9 mouse cellular contexts compared by ENCODE assay signal in the genomic region with DNA sequence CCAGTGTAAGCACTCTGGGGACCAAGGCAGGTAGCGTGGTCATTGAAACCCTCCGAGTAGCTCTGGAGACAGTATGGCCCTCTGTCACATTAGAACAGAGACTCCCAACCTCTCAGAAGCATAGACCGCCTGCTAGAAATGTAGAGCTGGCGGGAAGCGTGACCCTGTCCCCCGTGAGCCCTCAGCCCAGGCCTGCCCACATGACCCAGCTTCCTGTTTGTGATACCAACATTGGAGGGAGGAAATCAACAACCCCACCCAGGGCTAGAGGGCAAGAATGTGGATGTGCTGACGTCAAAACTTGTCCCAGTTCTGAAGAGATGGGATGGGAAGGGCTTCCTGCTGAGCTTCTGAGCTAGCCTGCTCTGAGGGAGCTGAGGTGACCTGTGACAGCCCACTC. TPM values are rescaled to one million over a fixed set of nuclear protein-coding genes. Genes with fewer than 3 reads are reported as not detected.
DNase-seq lines count a peak whose midpoint lies in the region; ATAC-seq and TF ChIP-seq lines count a peak whose summit lies in the region.
"Had no signal": no experiment of that assay in that cellular context is flagged by ENCODE, and none has a peak within 500 bp of the region (broad histone marks: within the 10 kb centered on the region; RNA-seq: fewer than 3 reads in every experiment).

No protein-coding gene starts in this region.

- no peaks in the 10 kb centered on the region for H3K4me1 ChIP-seq in spleen, adult 2 months (ENCODE audit: control insufficient read depth, insufficient read depth, insufficient read length)
- peaks cover 14% of the 10 kb centered on the region for H3K4me1 ChIP-seq in heart, embryonic 16.5 days (ENCODE audit: control insufficient read depth, insufficient read depth, low read length)
- H3K4me1 ChIP-seq in liver, embryonic 11.5 days (replicated peaks; ENCODE audit: control insufficient read depth, insufficient read depth, low read length): 0 out of 2 replicates have a peak, but pooled peaks cover 2% of the 10 kb centered on the region

- H3K9me3 ChIP-seq in heart, embryonic 16.5 days (replicated peaks; ENCODE audit: control insufficient read depth, low read length): no peaks in the 10 kb centered on the region
- H3K9me3 ChIP-seq in liver, embryonic 11.5 days (ENCODE audit: control insufficient read depth, low read length): no peaks in the 10 kb centered on the region

- peak overlapping the region; percentile 69 for H3K27ac ChIP-seq in spleen, adult 2 months (ENCODE audit: insufficient read depth, low read length)
- peak overlapping the region; percentile 46 for H3K27ac ChIP-seq in heart, embryonic 16.5 days (ENCODE audit: low read length)
- H3K27ac ChIP-seq in liver, embryonic 11.5 days (ENCODE audit: low read depth, low read length): peak overlapping the region; percentile 43
- H3K27ac ChIP-seq: macrophage had no signal

- no peak overlapping the region for H3K9ac ChIP-seq in heart, embryonic 16.5 days (ENCODE audit: low read length)
- no peak overlapping the region for H3K9ac ChIP-seq in liver, embryonic 11.5 days (ENCODE audit: low read depth, low read length)

- DNase-seq in spleen, adult 2 months (ENCODE audit: low read depth in 1 of 2, low spot score in 2 of 2): no peak
- DNase-seq in spleen, postnatal 4 days (ENCODE audit: low spot score in 2 of 2): no peak
- DNase-seq in liver, embryonic 11.5 days (ENCODE audit: low spot score): no peak
- no peak for DNase-seq in retina, embryonic 14.5 days (ENCODE audit: low spot score)
- no peak for DNase-seq in cerebellum, adult 11-12 months
- DNase-seq in frontal cortex, postnatal 25 days (ENCODE audit: low spot score in 2 of 2): no peak
- DNase-seq in left cerebral cortex, postnatal 4 days: no peak

- H3K36me3 ChIP-seq in spleen, adult 2 months (ENCODE audit: control insufficient read depth, insufficient read depth, low read length): no peaks in the 10 kb centered on the region
- H3K36me3 ChIP-seq in heart, embryonic 16.5 days (ENCODE audit: control insufficient read depth, insufficient read depth): no peaks in the 10 kb centered on the region
- no peaks in the 10 kb centered on the region for H3K36me3 ChIP-seq in liver, embryonic 11.5 days (ENCODE audit: control insufficient read depth, insufficient read depth, low read length)

- H3K27me3 ChIP-seq in spleen, adult 2 months (ENCODE audit: control insufficient read depth, insufficient read depth, low read length): no peaks in the 10 kb centered on the region
- no peaks in the 10 kb centered on the region for H3K27me3 ChIP-seq in heart, embryonic 16.5 days (ENCODE audit: control insufficient read depth, insufficient read depth, low read length)
- H3K27me3 ChIP-seq in liver, embryonic 11.5 days (replicated peaks; ENCODE audit: control insufficient read depth, insufficient read depth, low read length): no peaks in the 10 kb centered on the region

- 56% methylated on average over 7 of the region's 7 CpGs for WGBS in spleen, adult 2 months
- WGBS in heart, embryonic 16.5 days: 63% methylated on average over 7 of the region's 7 CpGs
- WGBS in liver, embryonic 11.5 days: 59% methylated on average over 7 of the region's 7 CpGs

- intact Hi-C loops in left cerebral cortex, postnatal 4 days (cut with DNase I): loop anchor here (5.0 kb wide), 1 partner anchor 42 kb away; no protein-coding TSS in a partner anchor

- H3K4me2 ChIP-seq in heart, embryonic 16.5 days (ENCODE audit: low read depth, low read length): no peak overlapping the region
- no peak overlapping the region for H3K4me2 ChIP-seq in liver, embryonic 11.5 days

- no peak for TF ChIP-seq POLR2A in spleen, adult 2 months (IDR thresholded peaks at IDR 0.05; ENCODE audit: low read depth, low read length)

- no peak for TF ChIP-seq CTCF in spleen, adult 2 months (IDR thresholded peaks at IDR 0.05; ENCODE audit: extremely low read depth, insufficient read depth, insufficient read length, insufficient replicate concordance)

- no peak overlapping the region for H3K4me3 ChIP-seq in spleen, adult 2 months (ENCODE audit: extremely low read depth, insufficient read depth, insufficient read length)
- H3K4me3 ChIP-seq in heart, embryonic 16.5 days (ENCODE audit: low read length): no peak overlapping the region
- no peak overlapping the region for H3K4me3 ChIP-seq in liver, embryonic 11.5 days (ENCODE audit: low read depth, low read length)

- ATAC-seq in heart, embryonic 16.5 days (replicated peaks; ENCODE audit: extremely low read depth, insufficient read depth, low FRiP score): peak; percentile 33; the same call in 1 of the 2 replicates
- ATAC-seq in liver, embryonic 11.5 days (replicated peaks; ENCODE audit: low FRiP score): 0 out of 2 replicates have a peak, but pooled peaks have one; percentile 22

RNA-seq across cellular contexts. Expression of a gene that starts 50.3 kb away (rescaled TPM):
- polyA plus RNA-seq in spleen, adult 2 months (2012; rRNA removed): 7.9 and 14.5 TPM in 2 replicates
- 3.0 and 3.3 TPM in 2 replicates for polyA plus RNA-seq in heart, embryonic 16.5 days (2015; fragmentation: Nextera tagmentation; extraction: Ambion mirVana)
- 0.08 and 0.12 TPM in 2 replicates for polyA plus RNA-seq in liver, embryonic 11.5 days (2014; fragmentation: Nextera tagmentation; extraction: Ambion mirVana)
- total RNA-seq in left cerebral cortex, postnatal 4 days (2021): 10 to 100 TPM; 85.3 to 88.4 TPM
